Mouse (Mus musculus) hindbrain, embryonic 11.5 days (tissue): ENCODE measurements around the gene Psmg4. TPM values are rescaled to one million over a fixed set of nuclear protein-coding genes. Genes with fewer than 3 reads are reported as not detected.

Experiments
- ATAC-seq: fragments of 200-750 bp; cut with Nextera tagmentation; 2 replicates; pipeline ENCODE4 v1.8.0; 2017; ENCODE audit warnings: mild to moderate bottlenecking, moderate TSS enrichment, moderate library complexity; ENCODE audit not compliant: low FRiP score
- DNase-seq: peaks from one replicate; pipeline ENCODE4 v3.0.0-alpha.2; 2015; ENCODE audit warnings: low spot score
- H3K27ac ChIP-seq: fragments of 300-500 bp; sonication (generic); 2 replicates; pipeline ENCODE4 v1.5.1; 2014; ENCODE audit warnings: mild to moderate bottlenecking, low read depth, low read length
- H3K27me3 ChIP-seq: fragments of 300-500 bp; sonication (generic); 2 replicates; pipeline ENCODE4 v1.6.1; 2014; ENCODE audit warnings: mild to moderate bottlenecking, low read length, moderate library complexity, mixed read lengths; ENCODE audit not compliant: control insufficient read depth, insufficient read depth
- H3K36me3 ChIP-seq: fragments of 300-500 bp; sonication (generic); 2 replicates; pipeline ENCODE4 v1.6.1; 2014; ENCODE audit warnings: mild to moderate bottlenecking, low read length, moderate library complexity, mixed read lengths; ENCODE audit not compliant: control insufficient read depth, insufficient read depth
- H3K4me1 ChIP-seq: fragments of 300-500 bp; sonication (generic); replicated peaks from 2 replicates; pipeline ENCODE4 v1.6.1; 2014; ENCODE audit warnings: low read length, mixed read lengths; ENCODE audit not compliant: control insufficient read depth, insufficient read depth
- H3K4me2 ChIP-seq: fragments of 300-500 bp; sonication (generic); replicated peaks from 2 replicates; pipeline ENCODE4 v1.6.1; 2014; ENCODE audit warnings: mild to moderate bottlenecking, low read depth, low read length
- H3K4me3 ChIP-seq: fragments of 300-500 bp; sonication (generic); 2 replicates; pipeline ENCODE4 v1.5.1; 2014; ENCODE audit warnings: low read depth, low read length
- H3K9ac ChIP-seq: fragments of 300-500 bp; sonication (generic); 2 replicates; pipeline ENCODE4 v1.6.1; 2014; ENCODE audit warnings: low read depth, low read length
- H3K9me3 ChIP-seq: fragments of 300-500 bp; sonication (generic); 2 replicates; pipeline ENCODE4 v1.6.1; 2016; ENCODE audit warnings: low read length; ENCODE audit not compliant: control insufficient read depth
- WGBS: fragments of 180-500 bp; shearing (Covaris S2); extraction: QIAGEN DNeasy Blood & Tissue Kit; methylation state at CpG from one replicate; pipeline ENCODE4 v1.1.7; 2014; 5-methylcytosine and 5-hydroxymethylcytosine counted together
- polyA plus RNA-seq: library from polyadenylated mRNA; unstranded; fragments of >200 nt; fragmentation: Nextera tagmentation; extraction: Ambion mirVana; gene quantifications from 2 replicates; pipeline ENCODE4 v1.2.1, GENCODE M21; 2014

Gene Psmg4
- polyA plus RNA-seq, 1 experiment from 2014 or later = 92.0 TPM

- 45% methylated on average over 7 of the region's 9 CpGs for WGBS
- peaks cover 8% of the 10 kb centered on the region for H3K4me1 ChIP-seq
- peak overlapping the region; percentile 60 for H3K4me2 ChIP-seq
- H3K27ac ChIP-seq = peak overlapping the region; percentile 24
- ATAC-seq = no peak
- no peaks in the 10 kb centered on the region for H3K36me3 ChIP-seq
- H3K9me3 ChIP-seq = no peaks in the 10 kb centered on the region
- peak overlapping the region; percentile 63 for H3K4me3 ChIP-seq
- DNase-seq = peak; percentile 28
- peak overlapping the region; percentile 81 for H3K9ac ChIP-seq
- H3K27me3 ChIP-seq = no peaks in the 10 kb centered on the region
Measured at GRCm38 (mm10) chr13:34128276-34129114, 34.3 kb upstream of the Psmg4 start.

- H3K27me3 ChIP-seq = no peaks in the 10 kb centered on the region
- H3K9me3 ChIP-seq = no peaks in the 10 kb centered on the region
- peak overlapping the region; percentile 81 for H3K9ac ChIP-seq
- WGBS = under 1% methylated on average over 31 of the region's 31 CpGs
- DNase-seq (peak; percentile 87), ATAC-seq (peak; percentile 18; the same call in 1 of the 2 replicates)
- peaks cover 12% of the 10 kb centered on the region for H3K4me1 ChIP-seq
- peak overlapping the region; percentile 60 for H3K4me2 ChIP-seq
- peak overlapping the region; percentile 63 for H3K4me3 ChIP-seq
- no peaks in the 10 kb centered on the region for H3K36me3 ChIP-seq
- peak overlapping the region; percentile 100 for H3K27ac ChIP-seq
Measured at GRCm38 (mm10) chr13:34129485-34130225, 33.1 kb upstream of the Psmg4 start.

GRCm38 (mm10) chr13:34130226-34130731 is 32.5 kb upstream of the Psmg4 start, which contains the start of gene Tubb2b:
Tubb2b (minus strand) TSS chr13:34130466.
- DNase-seq (peak; percentile 97), ATAC-seq (peak; percentile 91)
- H3K4me2 ChIP-seq = peak within 1 kb of the TSS; percentile 60
- H3K36me3 ChIP-seq = no peaks in the 10 kb centered on the region
- H3K4me3 ChIP-seq = peak within 1 kb of the TSS; percentile 63
- peaks cover 12% of the 10 kb centered on the region for H3K4me1 ChIP-seq
- no peaks in the 10 kb centered on the region for H3K27me3 ChIP-seq
- peak within 1 kb of the TSS; percentile 81 for H3K9ac ChIP-seq
- H3K9me3 ChIP-seq = no peaks in the 10 kb centered on the region
- under 1% methylated on average over 26 of the region's 26 CpGs for WGBS
- peak within 1 kb of the TSS; percentile 100 for H3K27ac ChIP-seq

- peak overlapping the region; percentile 81 for H3K9ac ChIP-seq
- no peaks in the 10 kb centered on the region for H3K36me3 ChIP-seq
- peaks cover 12% of the 10 kb centered on the region for H3K4me1 ChIP-seq
- H3K4me2 ChIP-seq = peak overlapping the region; percentile 60
- peak overlapping the region; percentile 100 for H3K27ac ChIP-seq
- DNase-seq = peak; percentile 90
- H3K4me3 ChIP-seq = peak overlapping the region; percentile 63
- H3K27me3 ChIP-seq = no peaks in the 10 kb centered on the region
- peak; percentile 71 for ATAC-seq
- WGBS = under 1% methylated on average over 24 of the region's 24 CpGs
- H3K9me3 ChIP-seq = no peaks in the 10 kb centered on the region
Measured at GRCm38 (mm10) chr13:34131011-34131707, 31.6 kb upstream of the Psmg4 start.

- peak overlapping the region; percentile 60 for H3K4me2 ChIP-seq
- no peaks in the 10 kb centered on the region for H3K36me3 ChIP-seq
- no peaks in the 10 kb centered on the region for H3K27me3 ChIP-seq
- peak; percentile 65 for ATAC-seq
- H3K4me1 ChIP-seq = peaks cover 12% of the 10 kb centered on the region
- peak overlapping the region; percentile 63 for H3K4me3 ChIP-seq
- peak overlapping the region; percentile 81 for H3K9ac ChIP-seq
- under 1% methylated on average over 10 of the region's 10 CpGs for WGBS
- peak overlapping the region; percentile 100 for H3K27ac ChIP-seq
- peak; percentile 91 for DNase-seq
- H3K9me3 ChIP-seq = no peaks in the 10 kb centered on the region
Measured at GRCm38 (mm10) chr13:34131708-34132060, 31.1 kb upstream of the Psmg4 start.

- ATAC-seq (no peak), DNase-seq (peak; percentile 71)
- Histone ChIP-seq H3K27me3 (no peaks in the 10 kb centered on the region), H3K36me3 (no peaks in the 10 kb centered on the region), H3K27ac (peak overlapping the region; percentile 100), H3K4me3 (peak overlapping the region; percentile 63), H3K9me3 (no peaks in the 10 kb centered on the region), H3K4me1 (peaks cover 12% of the 10 kb centered on the region), H3K4me2 (peak overlapping the region; percentile 60), H3K9ac (peak overlapping the region; percentile 81)
- 0% methylated on average over 15 of the region's 15 CpGs for WGBS
Measured at GRCm38 (mm10) chr13:34132299-34132698, 30.5 kb upstream of the Psmg4 start.

GRCm38 (mm10) chr13:34132875-34133274 is 29.9 kb upstream of the Psmg4 start:
- Histone ChIP-seq H3K27me3 (no peaks in the 10 kb centered on the region), H3K4me1 (peaks cover 12% of the 10 kb centered on the region), H3K4me3 (peak overlapping the region; percentile 63), H3K9me3 (no peaks in the 10 kb centered on the region), H3K36me3 (no peaks in the 10 kb centered on the region), H3K27ac (peak overlapping the region; percentile 100), H3K4me2 (peak overlapping the region; percentile 60), H3K9ac (peak overlapping the region; percentile 81)
- 11% methylated on average over 6 of the region's 6 CpGs for WGBS
- DNase-seq = peak; percentile 46
- no peak for ATAC-seq

GRCm38 (mm10) chr13:34133326-34134071 is 29.3 kb upstream of the Psmg4 start:
- DNase-seq = peak; percentile 79
- ATAC-seq = peak; percentile 9
- Histone ChIP-seq H3K4me3 (peak overlapping the region; percentile 63), H3K9ac (peak overlapping the region; percentile 81), H3K4me2 (peak overlapping the region; percentile 60), H3K4me1 (peaks cover 12% of the 10 kb centered on the region), H3K27me3 (no peaks in the 10 kb centered on the region), H3K36me3 (no peaks in the 10 kb centered on the region), H3K9me3 (no peaks in the 10 kb centered on the region), H3K27ac (peak overlapping the region; percentile 100)
- WGBS = 6% methylated on average over 15 of the region's 15 CpGs
